Mouse (Mus musculus) embryonic stem cell, embryonic (primary cell): ENCODE measurements at regions not wholly inside any gene's neighbourhood (a gene's known extent, or its start where the extent isn't known, plus 50 kb on each side); places are given as distances from the start of the nearest gene placed in this dataset.

Source experiments
- CTCF ChIA-PET, 4 experiments: fragments of 300-600 bp in 2 of 4; fragments of 350-600 bp in 2 of 4; sonication (Branson Sonifier 250); formaldehyde crosslinking; loops; one replicate each; lab custom pipeline; 2022; ENCODE audit warnings: inconsistent platforms in 2 of 4; lab: Charles Lee
- POLR2A ChIA-PET, 4 experiments: fragments of 300-600 bp in 2 of 4; fragments of 350-600 bp in 2 of 4; sonication (Branson Sonifier 250); formaldehyde crosslinking; loops; one replicate each; lab custom pipeline; 2022; ENCODE audit warnings: antibody characterized with exemption in 4 of 4, inconsistent platforms in 1 of 4; lab: Charles Lee

GRCm38 (mm10) chr19:56201007-56201682, 85.8 kb upstream of the Habp2 start:
- POLR2A ChIA-PET = interaction anchor here in 3 of 4 experiments (0.5 to 1.2 kb wide), 5 partner anchors 10 to 1463 kb away, joined by 3 to 5 read pairs (median 4); no protein-coding TSS in a partner anchor
- CTCF ChIA-PET = interaction anchor here (0.6 to 2.2 kb wide), 85 partner anchors 8 to 1054 kb away, joined by 3 to 12 read pairs (median 4); no protein-coding TSS in a partner anchor

- CTCF ChIA-PET = interaction anchor here (0.5 to 2.2 kb wide), 75 partner anchors 8 to 1054 kb away, joined by 3 to 12 read pairs (median 4); no protein-coding TSS in a partner anchor
These were observed 85.0 kb upstream of the Habp2 start for GRCm38 (mm10) chr19:56201738-56202480.

DNA sequence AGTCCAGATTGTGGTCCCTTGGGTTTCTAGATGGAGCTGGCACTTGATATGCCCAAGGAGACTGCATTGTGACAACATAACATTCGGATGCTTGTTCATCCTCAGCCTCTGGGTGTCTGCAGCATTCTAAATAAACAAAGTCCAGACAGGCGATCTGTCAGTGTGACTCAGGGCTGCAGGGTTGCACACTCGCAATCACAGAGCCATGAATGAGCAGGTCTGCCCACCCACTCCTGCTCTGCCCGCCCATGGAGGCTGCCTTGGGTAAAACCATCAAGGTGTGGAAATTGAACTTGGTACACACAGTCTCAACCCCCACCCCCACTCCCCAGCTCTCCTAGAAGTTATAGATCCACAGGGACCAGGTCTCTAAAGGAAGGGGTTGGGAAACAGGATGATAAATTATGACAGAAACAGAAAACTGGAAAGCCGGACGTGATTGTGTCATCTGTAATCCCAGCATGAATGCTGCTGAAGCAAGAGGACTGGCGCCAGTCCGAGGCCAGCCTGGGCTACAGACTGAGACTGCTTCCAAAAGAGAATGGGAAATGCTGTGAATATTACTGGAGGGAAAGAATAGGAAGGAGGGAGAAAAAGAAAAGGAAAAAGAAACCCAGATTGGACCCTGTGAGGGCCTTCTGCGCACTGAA, 84.3 kb upstream of the Habp2 start:
- ChIA-PET CTCF (interaction anchor here (0.5 to 2.1 kb wide), 26 partner anchors 8 to 996 kb away, joined by 3 to 12 read pairs (median 4); no protein-coding TSS in a partner anchor), POLR2A (interaction anchor here in 2 of 4 experiments (0.9 to 1.2 kb wide), 2 partner anchors 12 to 49 kb away, joined by 4 read pairs; no protein-coding TSS in a partner anchor)

More at GRCm38 (mm10) chr19:56201738-56202480, 85.0 kb upstream of the Habp2 start:
- POLR2A ChIA-PET = interaction anchor here in 3 of 4 experiments (0.5 to 1.2 kb wide), 5 partner anchors 11 to 1463 kb away, joined by 3 to 5 read pairs (median 4); no protein-coding TSS in a partner anchor

GRCm38 (mm10) chr19:56218536-56218935, 68.4 kb upstream of the Habp2 start:
- CTCF ChIA-PET = interaction anchor here in 2 of 4 experiments (0.6 to 1.0 kb wide), 2 partner anchors 17 to 1944 kb away, joined by 3 to 4 read pairs; no protein-coding TSS in a partner anchor
- POLR2A ChIA-PET = no interaction called here

DNA sequence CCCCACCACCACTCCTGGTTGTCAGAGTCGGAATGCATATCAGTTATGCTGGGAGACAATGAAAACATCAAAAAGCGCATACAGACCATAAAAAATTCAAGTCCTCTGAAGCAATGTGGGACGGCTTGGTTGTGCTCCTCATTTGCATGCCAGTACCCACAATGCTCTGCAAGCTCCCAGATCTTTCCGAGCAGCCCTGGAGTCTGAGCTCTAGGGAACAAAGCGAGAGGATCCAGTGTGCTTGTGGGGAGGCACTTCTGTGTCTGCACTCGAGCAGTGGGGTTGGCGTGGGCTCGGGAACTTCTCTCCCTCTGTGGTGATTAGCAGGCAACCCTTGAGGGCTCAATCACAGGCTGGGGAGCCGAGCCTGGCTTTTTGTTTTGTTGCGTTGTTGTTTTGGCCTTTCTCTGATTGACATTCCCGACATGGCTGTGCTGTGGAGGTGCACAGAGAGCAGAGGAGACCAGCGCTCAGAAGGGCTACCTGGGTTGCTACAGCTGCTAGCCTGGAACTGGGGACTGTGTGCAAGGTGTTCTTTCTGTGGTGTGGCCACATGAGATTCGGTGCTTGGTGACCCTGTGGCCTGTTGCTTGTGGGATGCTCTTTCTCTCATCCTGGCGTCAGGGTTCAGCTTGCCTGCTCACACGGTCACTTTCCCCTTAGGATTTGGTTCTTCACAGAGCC, 66.1 kb upstream of the Habp2 start:
- CTCF ChIA-PET = interaction anchor here in 3 of 4 experiments (0.6 to 1.1 kb wide), 3 partner anchors 14 to 20 kb away, joined by 3 to 4 read pairs (median 3); no protein-coding TSS in a partner anchor
- POLR2A ChIA-PET = interaction anchor here in 1 of 4 experiments (1.4 kb wide), 1 partner anchor 11 kb away, joined by 3 read pairs; no protein-coding TSS in a partner anchor

DNA sequence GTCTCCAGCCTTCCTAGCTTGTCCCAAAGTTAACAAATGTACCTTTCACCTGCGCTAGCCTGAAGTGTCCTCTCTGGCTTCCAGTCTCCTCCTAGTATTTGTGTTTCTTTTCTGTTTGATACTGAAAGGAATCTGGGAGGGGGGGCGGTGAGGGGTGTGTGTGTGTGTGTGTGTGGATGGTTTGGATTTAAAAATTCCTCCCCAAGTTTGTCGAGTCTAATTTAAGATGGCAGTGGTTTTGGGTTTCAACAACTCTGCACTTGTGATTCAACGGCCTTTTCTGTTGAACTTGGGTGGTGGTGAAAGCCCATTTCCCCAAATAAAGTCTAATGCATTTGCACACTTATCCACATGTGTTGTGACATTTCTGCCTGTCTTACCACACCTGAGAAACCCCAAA, 64.4 kb upstream of the Habp2 start:
- CTCF ChIA-PET = interaction anchor here in 1 of 4 experiments (0.8 kb wide), 1 partner anchor 11 kb away, joined by 3 read pairs; no protein-coding TSS in a partner anchor
- POLR2A ChIA-PET = interaction anchor here in 2 of 4 experiments (0.7 to 0.9 kb wide), 2 partner anchors 9 to 10 kb away, joined by 3 read pairs; no protein-coding TSS in a partner anchor

DNA sequence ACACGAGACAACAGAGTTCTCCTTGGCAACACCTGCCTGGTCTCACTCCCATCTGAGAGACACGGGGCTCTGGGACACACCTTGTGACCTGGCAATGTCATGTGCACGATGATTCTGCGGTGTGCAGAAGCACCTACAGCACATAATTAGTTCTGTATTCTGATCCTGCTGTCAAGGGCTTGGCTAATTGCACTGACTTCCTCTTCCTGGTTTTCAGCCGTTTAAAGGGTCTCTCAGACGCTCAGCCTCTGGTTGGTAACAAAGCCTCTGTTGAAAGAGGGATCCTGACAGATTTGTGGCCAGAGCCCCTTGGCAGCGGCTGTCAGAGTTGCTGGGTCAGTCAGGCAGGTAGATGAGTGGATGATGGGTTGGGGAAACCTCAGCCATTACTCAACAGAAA, 61.9 kb upstream of the Habp2 start:
- ChIA-PET CTCF (no interaction called here), POLR2A (no interaction called here)

GRCm38 (mm10) chr19:56225518-56225917, 61.4 kb upstream of the Habp2 start:
- CTCF ChIA-PET = no interaction called here
- POLR2A ChIA-PET = no interaction called here

DNA sequence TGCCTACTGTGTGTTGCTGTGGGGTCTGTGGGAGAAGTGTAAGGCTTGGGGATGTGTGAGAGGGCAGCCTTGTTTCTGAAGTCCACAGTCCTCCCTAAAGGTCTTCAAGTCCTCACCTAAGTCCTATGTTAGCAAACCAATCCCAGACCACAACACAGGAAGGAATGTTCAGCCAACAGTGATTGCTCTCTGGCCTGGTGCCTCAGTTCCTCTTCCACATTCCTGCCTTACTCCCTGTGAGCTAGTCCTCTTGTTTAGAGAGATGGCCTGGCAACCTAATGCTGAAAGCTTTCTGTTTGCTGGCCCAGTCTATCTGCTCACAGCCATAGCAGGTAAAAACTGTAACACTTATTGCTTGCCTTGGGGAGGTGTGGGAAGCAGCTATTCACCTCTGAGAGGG, 58.4 kb upstream of the Habp2 start:
- CTCF ChIA-PET = no interaction called here
- POLR2A ChIA-PET = no interaction called here

DNA sequence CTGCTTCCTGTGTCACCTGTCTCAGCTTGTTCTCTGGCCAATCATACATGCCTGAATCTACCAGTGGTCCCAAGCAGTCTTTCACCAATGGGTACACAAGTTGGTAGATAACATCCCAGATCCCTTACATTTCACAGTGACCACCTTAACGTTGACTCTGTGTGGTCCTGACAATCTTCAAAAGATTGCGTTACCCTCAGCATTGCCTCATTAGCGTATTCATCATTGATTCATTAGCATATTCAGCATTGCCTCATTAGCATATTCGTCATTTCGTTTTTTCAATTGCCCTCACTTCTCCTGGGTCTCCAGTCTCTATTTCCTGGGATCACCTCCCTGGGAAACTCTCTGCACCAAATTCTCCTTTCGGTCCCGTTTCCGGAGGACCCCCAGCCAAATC, 55.5 kb upstream of the Habp2 start:
- CTCF ChIA-PET = interaction anchor here (0.5 to 1.2 kb wide), 5 partner anchors 22 to 371 kb away, joined by 3 to 7 read pairs (median 3); no protein-coding TSS in a partner anchor
- POLR2A ChIA-PET = interaction anchor here in 2 of 4 experiments (0.7 to 1.0 kb wide), 2 partner anchors 9 to 1023 kb away, joined by 3 read pairs; no protein-coding TSS in a partner anchor

- CTCF ChIA-PET = interaction anchor here in 3 of 4 experiments (0.5 to 1.1 kb wide), 4 partner anchors 21 to 371 kb away, joined by 3 to 4 read pairs (median 3); no protein-coding TSS in a partner anchor
- POLR2A ChIA-PET = interaction anchor here in 2 of 4 experiments (0.7 to 1.0 kb wide), 2 partner anchors 10 to 1024 kb away, joined by 3 read pairs; no protein-coding TSS in a partner anchor
These were observed 55.1 kb upstream of the Habp2 start for GRCm38 (mm10) chr19:56231849-56232248.

DNA sequence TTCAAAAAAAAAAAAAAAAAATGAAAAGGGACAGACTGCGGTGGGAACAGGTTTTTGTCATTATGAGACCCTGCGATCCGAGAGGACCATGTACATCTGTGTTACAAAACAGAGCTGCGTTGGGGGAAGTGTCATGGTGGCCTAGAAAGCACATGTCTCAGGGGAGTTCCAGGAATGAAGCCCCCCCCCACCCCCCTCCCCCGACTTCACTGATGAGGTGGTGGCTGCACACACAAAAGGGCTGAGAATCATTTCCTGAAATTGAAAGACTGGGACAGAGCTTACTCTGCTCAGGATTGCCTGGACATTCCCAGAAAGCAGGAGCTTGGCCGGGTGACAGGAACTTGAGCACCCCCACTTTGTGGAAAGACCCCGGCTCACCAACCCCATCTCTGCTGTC, 54.7 kb upstream of the Habp2 start:
- CTCF ChIA-PET = interaction anchor here in 2 of 4 experiments (0.6 to 0.9 kb wide), 4 partner anchors 21 to 281 kb away, joined by 3 to 9 read pairs (median 4); no protein-coding TSS in a partner anchor
- POLR2A ChIA-PET = interaction anchor here in 3 of 4 experiments (0.6 to 1.3 kb wide), 4 partner anchors 9 to 1024 kb away, joined by 3 read pairs; no protein-coding TSS in a partner anchor

DNA sequence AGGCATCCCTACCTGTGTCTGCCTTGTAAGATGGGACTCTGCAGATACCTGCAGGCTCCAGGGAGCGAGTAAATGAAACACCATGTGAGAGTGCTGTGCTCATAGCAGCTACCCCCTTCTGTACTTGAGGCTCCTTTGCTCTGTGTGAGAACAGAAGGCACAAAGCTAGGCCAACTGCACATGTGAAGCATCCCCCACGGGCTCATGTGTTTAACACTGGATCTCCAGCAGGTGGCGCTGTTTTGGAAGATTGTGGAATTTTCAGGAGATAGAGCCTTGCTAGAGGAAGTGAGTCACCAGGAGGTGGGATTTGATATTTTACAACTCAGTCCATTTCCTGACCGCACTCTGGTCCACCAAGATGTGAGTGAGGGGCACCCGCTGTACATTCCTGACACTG, 54.0 kb upstream of the Habp2 start:
- ChIA-PET POLR2A (interaction anchor here in 1 of 4 experiments (1.3 kb wide), 1 partner anchor 10 kb away, joined by 3 read pairs; no protein-coding TSS in a partner anchor), CTCF (interaction anchor here in 2 of 4 experiments (0.9 to 1.8 kb wide), 3 partner anchors 11 to 32 kb away, joined by 3 to 9 read pairs (median 4); no protein-coding TSS in a partner anchor)

DNA sequence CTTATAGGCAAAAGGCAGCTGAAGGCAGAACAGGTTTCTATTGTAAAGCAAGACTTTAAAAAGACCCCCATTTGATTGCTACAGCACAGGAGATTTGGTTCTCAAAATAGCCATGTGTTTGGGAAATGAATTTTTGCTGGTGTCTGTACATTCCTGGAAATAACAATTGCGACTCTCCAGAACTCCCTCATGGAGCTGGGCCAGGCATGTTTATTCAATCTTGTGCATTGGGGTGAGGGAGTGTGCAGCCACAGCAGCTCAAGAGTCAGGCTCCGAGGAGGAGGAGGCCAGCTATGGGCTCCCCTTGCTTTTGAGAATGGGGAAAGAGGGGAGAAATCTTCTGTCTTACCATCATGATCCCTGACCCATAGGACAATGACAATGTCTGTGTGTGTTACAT, 51.9 kb upstream of the Habp2 start:
- ChIA-PET CTCF (no interaction called here), POLR2A (no interaction called here)
